Mouse (Mus musculus) T-helper 17 cell (primary cell): ENCODE data around the gene Pot1b.

Experiments used
- in situ Hi-C, 2 experiments: fragments of 300-600 bp; cut with MboI, MseI; formaldehyde crosslinking; loops; 1 replicate in 1 of 2; 2 replicates in 1 of 2; pipeline ENCODE4 v1.15.1; 2025; ENCODE audit warnings: high pct_unique_total_duplicates in 2 of 2

Gene Pot1b

DNA sequence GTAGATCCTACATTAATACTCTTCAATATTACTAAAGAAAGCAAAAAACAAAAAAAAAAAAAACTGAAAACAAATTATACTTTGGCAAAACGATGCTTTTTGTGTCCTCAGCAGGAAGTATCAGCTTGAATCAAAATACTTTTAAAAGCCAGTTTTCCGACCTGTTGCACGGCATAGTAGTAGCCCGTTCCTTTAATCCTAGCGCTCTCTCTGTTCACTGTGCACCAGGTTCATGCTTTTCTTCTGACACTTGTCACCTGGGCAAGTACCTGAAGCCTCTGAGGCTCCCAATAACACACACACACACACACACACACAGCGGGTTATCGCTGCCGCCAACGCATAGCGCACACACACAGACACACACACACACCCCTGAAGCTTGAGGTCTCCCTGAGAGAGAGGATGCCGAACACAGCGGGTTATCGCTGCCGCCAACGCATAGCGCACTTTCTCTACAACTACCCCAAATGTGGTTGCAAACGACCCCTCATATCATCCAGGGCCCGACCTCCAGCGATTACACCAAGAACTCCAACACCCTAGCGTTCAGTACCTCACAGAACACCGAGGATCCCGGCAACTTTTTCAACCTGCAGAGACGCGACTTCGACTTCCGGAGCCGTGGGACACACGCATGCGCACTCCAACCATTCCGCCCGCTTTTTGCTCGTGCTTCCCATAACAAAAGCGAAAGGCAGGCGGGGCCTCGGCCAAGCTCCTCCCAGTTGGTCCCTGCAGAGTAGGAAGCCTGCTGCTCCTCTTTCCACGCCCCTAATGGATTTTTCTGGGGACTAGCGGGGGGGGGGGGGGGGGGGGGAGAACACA, at the start of gene Pot1b:
TSS of gene Pot1b (minus strand) at position 645 of the 828 bp plus-strand sequence.
- in situ Hi-C loops, result loop anchor here in 1 of 2 experiments (5.0 to 25.0 kb wide), 4 partner anchors 165 to 1575 kb away; partner anchors contain the start of genes Fem1a, Vav1 and Zfp119a

DNA sequence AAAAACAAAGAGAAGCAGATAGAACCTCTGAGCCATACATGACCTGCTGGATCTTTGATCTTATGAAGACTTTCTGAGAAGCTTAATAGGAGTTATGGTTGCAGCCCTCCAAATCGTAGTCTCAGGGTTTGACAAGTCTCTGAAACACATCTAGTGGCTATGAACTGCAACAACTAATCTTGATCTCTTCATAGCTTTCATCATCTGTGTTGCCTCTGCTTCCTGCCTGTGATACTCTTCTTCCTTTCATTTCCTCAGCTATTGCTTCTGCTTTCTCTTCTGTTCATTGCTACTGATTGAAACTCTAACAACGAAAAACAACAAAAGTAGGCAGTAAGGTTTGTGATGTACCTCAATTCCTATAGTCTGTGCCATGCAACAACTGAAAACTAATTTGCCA, 38.7 kb upstream of the Pot1b start:
- in situ Hi-C loops, result no loop called here

DNA sequence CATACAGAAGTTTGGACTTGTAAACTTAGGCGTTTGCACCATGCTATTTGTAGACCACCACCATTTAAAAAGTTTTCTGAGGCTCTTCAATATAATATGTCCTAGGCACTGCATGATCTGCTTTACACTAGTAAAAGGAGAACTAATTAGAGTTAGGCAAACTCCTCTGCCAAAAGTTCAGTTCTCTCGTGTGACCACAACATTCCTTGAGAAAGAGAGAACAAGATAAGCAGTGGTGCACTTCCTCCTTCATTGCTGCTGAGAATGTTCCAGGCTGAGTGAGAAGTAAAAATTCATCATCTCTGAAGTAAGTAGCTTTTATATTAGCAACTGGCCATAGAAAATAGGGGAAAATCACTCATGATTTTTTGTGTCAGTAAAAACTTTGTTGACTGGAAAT, 37.4 kb upstream of the Pot1b start, which contains the start of gene Adgre4:
TSS of gene Adgre4 (plus strand) at position 199 of the 400 bp plus-strand sequence.
- in situ Hi-C loops, result loop anchor here in 1 of 2 experiments (10.0 kb wide), 1 partner anchor 1245 kb away; no protein-coding TSS in a partner anchor

DNA sequence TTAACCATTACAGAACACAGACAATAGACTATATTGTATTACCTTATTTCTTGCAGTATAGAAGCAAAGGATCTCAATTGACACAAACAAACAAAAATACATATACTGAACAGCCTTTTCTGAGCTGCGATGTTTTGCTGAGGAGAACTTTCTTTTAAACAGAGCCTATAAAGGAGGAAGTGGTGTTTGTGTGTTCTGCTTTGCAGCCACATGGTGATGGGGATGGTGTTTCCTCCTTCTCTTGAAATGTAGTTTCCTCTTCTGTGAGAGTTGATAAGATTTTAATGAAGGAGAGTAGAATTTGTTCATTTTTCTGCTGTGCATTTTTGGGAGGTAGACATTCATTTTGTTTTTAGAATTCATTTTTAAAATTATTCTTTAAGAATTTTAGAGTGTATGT, 24.2 kb upstream of the Pot1b start:
- in situ Hi-C loops, result no loop called here

DNA sequence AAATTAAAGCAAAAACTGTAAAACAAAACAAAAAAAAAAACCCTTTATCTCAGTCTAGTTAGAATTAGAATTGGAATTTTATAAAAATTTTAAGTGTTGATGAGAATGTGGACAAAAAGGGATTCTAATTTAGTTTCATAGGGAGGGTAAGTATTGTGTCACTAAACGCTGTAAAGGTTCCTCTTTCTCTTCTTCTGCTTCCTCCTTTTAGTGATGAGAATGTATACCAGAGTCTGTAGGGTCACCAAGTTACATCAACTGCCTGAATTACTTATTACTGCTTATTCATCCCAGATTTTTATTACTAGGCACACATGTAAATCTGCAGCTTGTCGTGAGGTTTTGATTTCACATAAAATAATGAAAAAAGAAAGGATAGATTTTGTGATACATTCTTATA, 13.8 kb upstream of the Pot1b start:
- in situ Hi-C loops, result no loop called here

DNA sequence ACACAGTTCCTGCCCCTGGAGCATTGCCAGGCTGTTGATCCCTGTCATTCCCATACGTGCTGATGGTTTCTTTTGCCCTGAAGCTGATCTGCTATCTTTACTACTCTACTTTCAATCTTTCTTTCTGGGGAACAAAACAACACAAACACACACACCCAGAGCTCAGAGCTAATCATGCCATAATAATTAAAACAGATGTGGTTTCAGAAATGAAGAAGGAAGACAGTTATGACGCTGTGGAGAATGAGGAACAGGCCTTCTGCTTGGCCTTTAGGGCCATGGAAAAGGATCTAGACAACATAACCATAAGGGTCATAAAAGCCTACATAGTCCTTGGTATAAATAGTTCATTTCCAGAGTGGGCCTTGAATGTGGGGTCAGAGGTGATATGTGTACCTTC, 9.8 kb upstream of the Pot1b start:
- in situ Hi-C loops, result loop anchor here in 1 of 2 experiments (25.0 kb wide), 2 partner anchors 540 to 1565 kb away; partner anchors contain the start of genes Fem1a and Vav1

- in situ Hi-C loops, result loop anchor here in 1 of 2 experiments (25.0 kb wide), 2 partner anchors 541 to 1566 kb away; partner anchors contain the start of genes Fem1a and Vav1
Observed at GRCm38 (mm10) chr17:55721270-55721669, 8.8 kb upstream of the Pot1b start.

GRCm38 (mm10) chr17:55702865-55703264, 9.6 kb downstream of the Pot1b start:
- in situ Hi-C loops, result loop anchor here in 1 of 2 experiments (25.0 kb wide), 2 partner anchors 559 to 1584 kb away; partner anchors contain the start of genes Fem1a and Vav1

DNA sequence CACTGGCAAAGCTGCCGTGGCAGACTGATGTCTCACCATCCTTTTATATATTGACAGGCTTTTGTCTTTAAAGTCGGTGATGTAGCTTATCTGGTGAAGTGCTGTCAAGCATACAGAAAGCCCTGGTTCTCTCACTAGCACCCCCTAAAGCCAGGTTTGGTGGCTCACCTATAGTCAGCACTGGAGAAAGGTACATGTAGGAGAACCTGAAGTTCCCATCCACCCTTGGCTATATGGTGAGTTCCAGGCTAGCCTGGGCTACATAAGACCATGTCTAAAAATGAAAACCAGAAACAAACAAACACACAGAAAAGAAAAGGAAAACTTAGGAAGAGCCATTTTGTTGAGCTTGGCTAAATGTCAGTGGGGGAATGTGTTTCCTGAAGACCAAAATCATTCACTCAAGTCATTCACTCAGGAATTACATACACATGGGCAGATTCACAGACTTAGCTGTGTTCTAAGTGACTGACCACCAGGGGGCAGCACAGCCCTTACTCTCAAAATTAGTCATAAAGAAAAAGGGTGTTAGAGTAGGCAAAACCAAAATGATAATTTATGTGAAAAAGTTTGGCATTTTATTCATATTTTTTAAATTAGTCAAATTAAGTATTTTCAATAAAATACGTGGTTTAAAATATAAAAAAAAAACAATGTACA, 10.1 kb downstream of the Pot1b start:
- in situ Hi-C loops, result loop anchor here in 1 of 2 experiments (25.0 kb wide), 2 partner anchors 560 to 1585 kb away; partner anchors contain the start of genes Fem1a and Vav1

- in situ Hi-C loops, result no loop called here
Observed at GRCm38 (mm10) chr17:55699388-55699787, 13.0 kb downstream of the Pot1b start.

DNA sequence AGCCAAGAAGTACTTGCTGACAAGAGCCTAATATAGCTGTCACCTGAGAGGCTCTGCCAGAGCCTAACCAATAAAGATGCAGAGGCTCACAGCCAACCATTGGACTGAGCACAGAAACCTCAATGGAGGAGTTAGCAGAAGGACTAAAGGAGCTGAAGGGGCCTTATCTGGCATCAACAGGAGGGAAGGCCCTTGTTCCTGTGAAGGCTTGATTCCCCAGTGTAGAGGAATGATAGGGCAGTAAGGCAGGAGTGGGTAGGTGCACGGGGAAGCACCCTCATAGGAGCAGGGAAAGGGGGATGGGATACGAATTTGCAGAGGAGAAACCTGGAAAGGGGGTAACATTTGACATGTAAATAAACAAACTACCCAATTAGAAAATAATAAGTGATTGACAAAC, 51.3 kb downstream of the Pot1b start:
- in situ Hi-C loops, result no loop called here

DNA sequence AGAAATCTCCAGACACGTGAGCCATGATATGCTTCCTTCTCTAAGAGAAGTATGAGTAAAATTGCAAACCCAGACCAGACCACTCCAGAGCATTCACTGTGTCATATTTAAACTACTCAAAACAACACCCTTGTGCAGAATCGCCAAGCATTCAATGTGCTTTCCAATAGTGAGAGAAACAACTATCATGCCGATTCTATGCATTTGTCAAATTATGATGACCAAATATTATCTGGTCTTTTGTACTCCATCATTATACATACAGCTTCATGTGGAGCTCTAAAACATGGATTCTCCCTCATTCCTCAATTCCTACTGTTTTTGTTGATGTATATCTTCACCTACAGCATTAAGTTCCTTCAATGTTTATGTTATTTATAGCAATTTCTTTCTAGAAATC, 87.3 kb downstream of the Pot1b start, which contains the start of gene Vmn2r118:
TSS of gene Vmn2r118 (minus strand) at position 101 of the 400 bp plus-strand sequence.
- in situ Hi-C loops, result no loop called here
